Mouse (Mus musculus): ENCODE results near the gene Acap2.

Acap2 gene

DNA sequence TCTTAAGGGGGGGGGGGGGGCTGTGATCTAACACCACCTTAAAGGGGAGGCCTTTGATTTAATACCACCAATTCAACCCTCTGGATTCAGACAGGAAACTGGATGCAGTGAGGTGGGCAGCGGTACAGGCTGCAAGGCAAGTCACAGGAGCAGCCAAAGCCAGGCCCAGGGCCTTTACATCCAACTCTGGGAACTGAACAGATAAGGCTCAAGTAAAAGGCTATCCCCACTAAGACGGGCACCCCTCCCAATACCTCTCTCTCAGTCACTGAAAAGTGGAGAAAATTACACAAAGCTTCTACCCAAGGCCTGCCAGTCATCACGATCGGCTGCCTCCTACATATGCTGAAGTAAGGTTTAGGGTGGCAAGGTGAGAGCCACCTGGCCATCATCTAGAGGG is 141.3 kb downstream of the Acap2 start:
- no peak for DNase-seq (ENCODE audit: extremely low read depth, insufficient read length, low spot score)

DNA sequence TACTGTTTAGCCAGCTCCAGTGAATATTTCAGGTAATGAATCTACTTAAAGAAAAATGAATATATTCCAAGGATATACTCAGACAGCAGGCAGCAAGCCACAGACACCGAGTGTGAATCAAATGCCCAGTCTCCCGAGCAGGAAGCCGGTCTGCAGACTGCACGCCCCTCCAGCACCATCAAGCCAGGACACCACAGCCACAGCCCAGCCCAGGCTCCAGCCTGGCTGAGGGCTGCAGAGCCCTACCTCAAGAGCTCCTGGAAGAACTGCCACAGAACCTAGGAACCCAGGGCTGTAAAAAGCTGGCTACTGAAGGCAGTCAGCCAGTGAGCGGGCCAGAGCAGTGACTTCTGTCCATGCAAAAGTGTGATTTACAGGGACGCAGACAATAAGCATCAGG is 148.2 kb downstream of the Acap2 start:
- no peak for DNase-seq (ENCODE audit: extremely low read depth, insufficient read length, low spot score)

- DNase-seq (ENCODE audit: extremely low read depth, insufficient read length, low spot score) = no peak
These were observed 148.8 kb downstream of the Acap2 start for GRCm38 (mm10) chr16:31052177-31052726.

GRCm38 (mm10) chr16:31050701-31051100 is 150.3 kb downstream of the Acap2 start:
- no peak for DNase-seq (ENCODE audit: extremely low read depth, insufficient read length, low spot score)

GRCm38 (mm10) chr16:31048194-31048593 is 152.9 kb downstream of the Acap2 start:
- no peak for DNase-seq (ENCODE audit: extremely low read depth, insufficient read length, low spot score)

- DNase-seq (ENCODE audit: extremely low read depth, insufficient read length, low spot score) = no peak
These were observed 153.7 kb downstream of the Acap2 start for GRCm38 (mm10) chr16:31047186-31047898.

DNA sequence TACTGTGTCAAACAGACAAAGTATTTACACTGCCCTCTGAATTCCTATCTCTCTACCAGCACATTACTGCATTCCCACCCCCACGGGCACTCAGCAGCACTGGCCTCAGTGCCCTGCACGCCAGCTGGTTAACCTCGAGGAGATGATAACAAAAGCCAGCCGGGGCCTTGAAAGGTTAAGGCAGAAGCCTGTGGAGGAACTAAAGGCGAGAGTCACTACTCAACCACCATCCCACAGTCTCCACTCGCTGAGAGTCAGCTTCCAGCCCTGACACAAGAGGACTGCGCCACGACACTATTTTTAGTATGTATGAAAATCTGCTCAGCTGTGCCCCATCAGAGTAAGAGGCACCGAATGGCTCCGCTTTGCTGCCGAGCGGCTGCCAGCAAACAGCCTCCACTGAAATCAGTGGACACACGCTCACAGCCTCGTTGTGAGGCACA is 154.8 kb downstream of the Acap2 start:
- no peak for DNase-seq (ENCODE audit: extremely low read depth, insufficient read length, low spot score)

DNA sequence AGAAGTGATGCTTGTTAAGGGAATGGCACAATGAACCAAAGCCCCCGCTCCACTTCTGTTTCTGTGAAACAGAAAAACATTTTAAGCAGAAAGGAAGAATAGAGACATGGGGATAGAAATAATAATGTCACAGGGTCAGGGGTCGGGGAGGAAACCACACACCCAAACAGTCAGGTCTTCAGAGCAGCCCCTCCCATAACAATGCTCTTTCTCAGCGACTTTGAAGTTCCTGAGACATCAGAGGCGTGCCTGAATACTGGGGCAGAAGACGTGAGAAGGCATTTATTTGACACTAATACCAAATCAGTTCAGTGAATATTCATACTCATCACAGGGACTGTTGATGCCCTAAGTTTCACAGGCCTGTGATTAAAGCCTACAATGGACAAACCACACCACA is 155.8 kb downstream of the Acap2 start:
- DNase-seq (ENCODE audit: extremely low read depth, insufficient read length, low spot score) = no peak

DNA sequence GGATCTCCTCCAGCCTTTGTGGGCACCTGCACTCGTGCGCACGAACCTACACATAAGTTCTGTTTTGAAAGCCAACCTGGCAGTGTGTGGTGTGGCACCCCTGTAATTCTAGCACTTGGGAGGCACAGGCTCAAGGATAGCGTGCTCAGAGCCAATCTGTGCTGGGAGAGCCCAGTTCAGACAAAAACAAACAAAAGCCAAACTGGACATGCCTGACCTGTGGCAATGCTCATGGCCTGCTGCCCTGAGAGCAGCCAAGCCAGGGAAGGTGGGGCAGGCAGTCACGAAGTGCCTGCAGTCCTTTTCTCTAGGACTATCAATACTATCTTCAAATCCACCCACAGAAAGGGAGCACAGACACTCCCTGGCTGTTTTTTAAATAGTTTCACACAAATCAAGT is 157.9 kb downstream of the Acap2 start:
- DNase-seq (ENCODE audit: extremely low read depth, insufficient read length, low spot score) = no peak
